Mouse (Mus musculus) brain, embryonic 14.5 days (tissue): Measurements from ENCODE around the gene Tbx5.

Experiments
- CTCF ChIP-seq: fragments of 200-500 bp; IDR thresholded peaks from 2 replicates; pipeline ENCODE4 v1.5.1; 2012; ENCODE audit warnings: inconsistent platforms, mild to moderate bottlenecking, moderate library complexity, borderline replicate concordance; ENCODE audit not compliant: insufficient read depth, insufficient read length; ENCODE audit errors: extremely low read depth
- POLR2A ChIP-seq: fragments of 200-500 bp; IDR thresholded peaks from 2 replicates; pipeline ENCODE4 v1.6.1; 2012; ENCODE audit warnings: mild to moderate bottlenecking, inconsistent platforms, borderline replicate concordance; ENCODE audit not compliant: poor library complexity, insufficient read depth, insufficient read length, severe bottlenecking; ENCODE audit errors: extremely low read depth

DNA sequence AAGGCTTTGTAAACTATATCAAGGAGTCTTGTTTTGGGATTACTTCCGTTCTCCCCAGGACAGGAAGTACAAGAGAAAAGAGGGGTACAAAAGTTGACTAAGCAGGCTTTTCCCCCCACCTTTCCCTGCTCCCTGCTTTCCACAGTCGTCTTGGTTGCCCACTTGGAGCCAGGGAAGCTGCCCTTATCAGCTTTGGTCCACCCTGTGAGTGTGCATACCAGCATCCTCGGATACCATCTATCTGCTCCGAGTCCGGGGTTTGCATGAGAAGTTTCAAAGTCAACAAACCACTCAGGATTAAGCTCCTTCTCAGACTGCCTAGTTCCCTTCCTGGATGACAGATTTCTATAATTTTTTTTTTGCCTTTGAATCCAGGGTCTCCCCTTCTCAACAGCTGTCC lies 26.8 kb upstream of the Tbx5 start:
- TF ChIP-seq CTCF (no peak), POLR2A (no peak)
